Mouse (Mus musculus) heart, adult 2 months (tissue): ENCODE results near the gene Tll2.

Experiments
- CTCF ChIP-seq: fragments of 200-600 bp; IDR thresholded peaks from 2 replicates; pipeline ENCODE4 v1.8.1; 2022; ENCODE audit warnings: antibody characterized with exemption, mild to moderate bottlenecking, moderate library complexity
- EP300 ChIP-seq: fragments of 200-500 bp; IDR thresholded peaks from 2 replicates; pipeline ENCODE4 v1.6.1; 2011; ENCODE audit warnings: low read depth, low read length, control low read depth; ENCODE audit not compliant: insufficient read depth

DNA sequence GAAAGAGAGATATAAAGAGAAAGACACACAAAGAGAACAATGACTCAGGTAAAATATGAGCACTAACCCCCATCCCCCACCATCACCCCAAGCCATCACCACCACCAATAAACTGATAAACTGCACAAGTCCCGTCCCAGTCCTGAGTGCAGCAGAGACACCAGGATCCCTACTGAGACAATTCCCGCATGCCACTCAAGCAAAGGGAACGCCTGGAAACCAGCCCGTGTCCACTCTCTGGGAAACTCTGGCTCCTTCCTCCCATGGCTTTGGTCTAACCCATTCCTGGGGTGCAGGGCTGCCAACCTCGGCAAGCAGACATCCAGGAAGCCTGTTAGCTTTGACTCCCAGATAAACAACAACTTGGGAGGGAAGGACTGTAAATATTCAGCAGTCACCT lies 96.6 kb downstream of the Tll2 start:
- TF ChIP-seq CTCF (no peak), EP300 (no peak)
